Mouse (Mus musculus) forebrain, embryonic 10.5 days (tissue): Measurements from ENCODE around the gene Zfp28. TPM values are rescaled to one million over a fixed set of nuclear protein-coding genes. Genes with fewer than 3 reads are reported as not detected.
A peak's percentile ranks its signal among the peaks of the same experiment; 100 is the strongest.

Experiments
- DNase-seq: peaks from one replicate; pipeline ENCODE4 v3.0.0-alpha.2; 2017; ENCODE audit warnings: low spot score; ENCODE audit errors: extremely low spot score
- H3K27ac ChIP-seq: fragments of 300-500 bp; sonication (generic); 2 replicates; pipeline ENCODE4 v1.5.1; 2016; ENCODE audit warnings: mild to moderate bottlenecking
- H3K27me3 ChIP-seq: fragments of 300-500 bp; sonication (generic); 2 replicates; pipeline ENCODE4 v1.6.1; 2016; ENCODE audit warnings: mild to moderate bottlenecking; ENCODE audit not compliant: poor library complexity, severe bottlenecking
- H3K36me3 ChIP-seq: fragments of 300-500 bp; sonication (generic); replicated peaks from 2 replicates; pipeline ENCODE4 v1.6.1; 2016; ENCODE audit warnings: mild to moderate bottlenecking, moderate library complexity
- H3K4me1 ChIP-seq: fragments of 300-500 bp; sonication (generic); 2 replicates; pipeline ENCODE4 v1.6.1; 2016
- H3K4me3 ChIP-seq: fragments of 300-500 bp; sonication (generic); 2 replicates; pipeline ENCODE4 v1.5.1; 2016; ENCODE audit warnings: mild to moderate bottlenecking, moderate library complexity
- H3K9me3 ChIP-seq: fragments of 300-500 bp; sonication (generic); 2 replicates; pipeline ENCODE4 v1.6.1; 2016; ENCODE audit warnings: mild to moderate bottlenecking, moderate library complexity
- WGBS: fragments of 180-500 bp; shearing (Covaris S2); methylation state at CpG from one replicate; pipeline ENCODE4 v1.1.7; 2016; 5-methylcytosine and 5-hydroxymethylcytosine counted together
- polyA plus RNA-seq: library from polyadenylated mRNA; unstranded; fragments of >200 nt; fragmentation: Nextera tagmentation; extraction: Ambion mirVana; gene quantifications from 2 replicates; pipeline ENCODE4 v1.2.1, GENCODE M21; 2016

The Zfp28 gene
- polyA plus RNA-seq, 1 experiment from 2014 or later: 9.3 TPM

- Histone ChIP-seq H3K4me3 (peak overlapping the region; percentile 32; the same call in 1 of the 2 replicates), H3K27ac (no peak overlapping the region), H3K36me3 (no peaks in the 10 kb centered on the region), H3K4me1 (peaks cover 6% of the 10 kb centered on the region), H3K27me3 (no peaks in the 10 kb centered on the region), H3K9me3 (no peaks in the 10 kb centered on the region)
- DNase-seq: no peak
- WGBS: 19% methylated on average over 8 of the region's 8 CpGs
Observed at GRCm38 (mm10) chr7:6415442-6415787, 32.3 kb downstream of the Zfp28 start.

- Histone ChIP-seq H3K4me3 (no peak overlapping the region), H3K4me1 (peaks cover 4% of the 10 kb centered on the region), H3K36me3 (no peaks in the 10 kb centered on the region), H3K27me3 (no peaks in the 10 kb centered on the region), H3K27ac (no peak overlapping the region), H3K9me3 (peaks cover 9% of the 10 kb centered on the region; the same call in 1 of the 2 replicates)
- 82% methylated on average over 6 of the region's 6 CpGs for WGBS
- DNase-seq: no peak
Observed at GRCm38 (mm10) chr7:6419894-6420293, 36.8 kb downstream of the Zfp28 start.

GRCm38 (mm10) chr7:6429381-6429780 lies 46.3 kb downstream of the Zfp28 start:
- DNase-seq: no peak
- Histone ChIP-seq H3K4me3 (no peak overlapping the region), H3K36me3 (no peaks in the 10 kb centered on the region), H3K9me3 (peaks cover 16% of the 10 kb centered on the region; the same call in 1 of the 2 replicates), H3K27me3 (no peaks in the 10 kb centered on the region), H3K4me1 (peaks cover 2% of the 10 kb centered on the region), H3K27ac (no peak overlapping the region)
- 86% methylated on average over 3 of the region's 3 CpGs for WGBS

GRCm38 (mm10) chr7:6430342-6430741 lies 47.2 kb downstream of the Zfp28 start:
- Histone ChIP-seq H3K9me3 (peaks cover 12% of the 10 kb centered on the region; the same call in 1 of the 2 replicates), H3K27me3 (no peaks in the 10 kb centered on the region), H3K27ac (no peak overlapping the region), H3K36me3 (no peaks in the 10 kb centered on the region), H3K4me3 (no peak overlapping the region), H3K4me1 (peaks cover 10% of the 10 kb centered on the region)
- no peak for DNase-seq
- 57% methylated on average over 2 of the region's 2 CpGs for WGBS

GRCm38 (mm10) chr7:6438388-6438787 lies 55.3 kb downstream of the Zfp28 start, which contains the start of gene Olfr1344:
Gene Olfr1344 (plus strand): TSS chr7:6438688.
- Histone ChIP-seq H3K4me3 (no peak within 1 kb of the TSS), H3K9me3 (peaks cover 9% of the 10 kb centered on the region; the same call in 1 of the 2 replicates), H3K27me3 (no peaks in the 10 kb centered on the region), H3K27ac (no peak within 1 kb of the TSS), H3K36me3 (no peaks in the 10 kb centered on the region), H3K4me1 (peaks cover 16% of the 10 kb centered on the region)
- WGBS: 84% methylated on average over 3 of the region's 3 CpGs
- no peak for DNase-seq

- 75% methylated on average over 2 of the region's 2 CpGs for WGBS
- H3K4me1 ChIP-seq: no peaks in the 10 kb centered on the region
- H3K27ac ChIP-seq: no peak overlapping the region
- H3K4me3 ChIP-seq: no peak overlapping the region
- H3K27me3 ChIP-seq: no peaks in the 10 kb centered on the region
- peaks cover 12% of the 10 kb centered on the region for H3K9me3 ChIP-seq
- no peaks in the 10 kb centered on the region for H3K36me3 ChIP-seq
- no peak for DNase-seq
Observed at GRCm38 (mm10) chr7:6441173-6441572, 58.1 kb downstream of the Zfp28 start.

Other genes with a start within 250 kb of the Zfp28 start
- gene Zfp787, start 227.3 kb upstream of the Zfp28 start, polyA plus RNA-seq: 23.7 and 24.4 TPM in 2 replicates
- 69.8 and 78.2 TPM in 2 replicates for gene Zfp444, start 211.1 kb upstream of the Zfp28 start, polyA plus RNA-seq
- gene Galp, start 186.2 kb upstream of the Zfp28 start, polyA plus RNA-seq: not detected in 2 replicates
- gene Zscan5b, start 161.0 kb upstream of the Zfp28 start, polyA plus RNA-seq: not detected in 2 replicates
- not detected in 2 replicates for gene Epp13, start 130.6 kb upstream of the Zfp28 start, polyA plus RNA-seq
- 6.3 and 6.6 TPM in 2 replicates for gene Zfp667, start 96.7 kb upstream of the Zfp28 start, polyA plus RNA-seq
- gene Zfp583, start 52.0 kb upstream of the Zfp28 start, polyA plus RNA-seq: 6.0 and 6.8 TPM in 2 replicates
- 2.7 and 3.4 TPM in 2 replicates for gene Gm3854, start 39.5 kb upstream of the Zfp28 start, polyA plus RNA-seq
- 1.9 and 2.1 TPM in 2 replicates for gene Zfp78, start 20.0 kb upstream of the Zfp28 start, polyA plus RNA-seq
- gene Smim17, start 15.4 kb downstream of the Zfp28 start, polyA plus RNA-seq: 0.34 and 0.90 TPM in 2 replicates
- not detected in 2 replicates for gene Gm20715, start 27.0 kb downstream of the Zfp28 start, polyA plus RNA-seq
- not detected in 2 replicates for gene Olfr1344, start 55.4 kb downstream of the Zfp28 start, polyA plus RNA-seq
- not detected in 2 replicates for gene Olfr1336, start 72.9 kb downstream of the Zfp28 start, polyA plus RNA-seq
- gene Olfr1346, start 83.8 kb downstream of the Zfp28 start, polyA plus RNA-seq: not detected in 2 replicates
- not detected in 2 replicates for gene Olfr5, start 103.6 kb downstream of the Zfp28 start, polyA plus RNA-seq
- gene Olfr1347, start 116.5 kb downstream of the Zfp28 start, polyA plus RNA-seq: not detected in 2 replicates
- not detected in 2 replicates for gene Olfr1348, start 125.5 kb downstream of the Zfp28 start, polyA plus RNA-seq
- 0.04 and 0.12 TPM in 2 replicates for gene Olfr1349, start 139.7 kb downstream of the Zfp28 start, polyA plus RNA-seq
- gene Olfr1350, start 181.5 kb downstream of the Zfp28 start, polyA plus RNA-seq: not detected in 2 replicates